Mouse (Mus musculus): Measurements from ENCODE around the gene 2410131K14Rik. TPM values are rescaled to one million over a fixed set of nuclear protein-coding genes. Genes with fewer than 3 reads are reported as not detected.

2410131K14Rik gene
- polyA plus RNA-seq, 1 experiment: 3.8 TPM

DNA sequence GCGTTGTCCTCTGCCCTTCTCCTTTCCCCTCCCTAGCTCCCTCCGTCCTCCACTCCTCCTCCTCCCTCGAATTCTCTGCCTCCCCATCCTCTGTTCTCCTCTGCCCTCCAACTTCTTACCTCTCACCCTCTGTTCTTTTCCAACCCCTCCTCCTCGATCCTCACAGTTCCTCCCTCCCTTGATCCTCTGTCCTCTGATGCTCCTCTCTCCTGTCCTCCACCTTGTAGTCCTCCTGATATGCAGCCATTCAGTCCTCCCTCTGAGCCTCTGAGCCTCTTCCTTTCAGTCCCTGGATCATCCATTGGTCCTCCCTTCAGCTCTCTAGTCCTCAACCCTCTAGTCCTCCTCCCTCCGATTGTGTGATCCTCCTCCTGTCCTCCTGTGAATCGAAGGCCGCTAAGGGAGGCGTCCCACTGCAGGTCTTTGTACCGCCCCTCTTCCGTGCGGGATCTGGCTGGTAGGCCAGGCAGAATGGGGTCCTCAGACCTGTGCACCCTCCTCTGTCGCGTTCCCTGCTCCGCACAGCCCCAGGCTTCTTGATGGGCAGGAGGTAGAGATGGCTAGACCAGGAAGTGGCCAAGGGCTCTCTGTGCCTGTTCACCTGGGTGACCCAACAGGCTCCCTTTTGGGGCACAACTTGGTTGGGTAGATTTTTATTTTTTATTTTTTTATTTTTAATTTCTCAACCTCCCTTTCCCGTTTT lies 730 bp downstream of the 2410131K14Rik start:
- Histone ChIP-seq H3K36me3 (ENCODE audit: control insufficient read depth, insufficient read depth, low read length) (no peaks in the 10 kb centered on the region), H3K4me3 (ENCODE audit: low read depth, low read length) (peak overlapping the region; percentile 84), H3K27ac (ENCODE audit: insufficient read depth, low read depth, low read length) (peak overlapping the region; percentile 29; the same call in 1 of the 2 replicates), H3K4me1 (ENCODE audit: control insufficient read depth, insufficient read depth, insufficient read length, low read length) (peaks cover 2% of the 10 kb centered on the region), H3K27me3 (ENCODE audit: control insufficient read depth, insufficient read depth, low read length) (no peaks in the 10 kb centered on the region)
- TF ChIP-seq POLR2A (IDR thresholded peaks at IDR 0.05; ENCODE audit: low read depth, low read length) (no peak), CTCF (IDR thresholded peaks at IDR 0.05; ENCODE audit: extremely low read depth, insufficient read length, insufficient replicate concordance, low read depth, low read length) (no peak)
- WGBS: 2% methylated on average over 15 of the region's 15 CpGs

DNA sequence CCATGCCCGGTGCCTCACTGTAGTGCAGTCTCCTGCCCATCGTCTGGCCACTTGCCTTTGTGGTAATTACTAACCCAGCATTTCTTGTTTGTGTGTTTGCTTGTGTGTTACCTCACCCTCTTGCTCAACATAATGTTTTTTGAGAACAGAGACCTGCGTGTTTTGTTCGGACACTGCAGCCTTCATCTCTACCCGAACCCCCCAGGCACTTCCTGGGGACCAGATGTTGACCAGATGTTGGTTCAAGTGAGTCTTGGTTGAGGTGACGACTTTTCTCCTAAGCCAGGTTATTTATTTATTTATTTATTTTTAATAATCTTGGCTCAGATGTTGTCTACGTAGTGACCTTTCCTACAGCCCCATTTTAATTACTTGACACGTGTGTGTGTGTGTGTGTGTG lies 2.4 kb downstream of the 2410131K14Rik start:
- WGBS: 86% methylated on average over 8 of the region's 8 CpGs

DNA sequence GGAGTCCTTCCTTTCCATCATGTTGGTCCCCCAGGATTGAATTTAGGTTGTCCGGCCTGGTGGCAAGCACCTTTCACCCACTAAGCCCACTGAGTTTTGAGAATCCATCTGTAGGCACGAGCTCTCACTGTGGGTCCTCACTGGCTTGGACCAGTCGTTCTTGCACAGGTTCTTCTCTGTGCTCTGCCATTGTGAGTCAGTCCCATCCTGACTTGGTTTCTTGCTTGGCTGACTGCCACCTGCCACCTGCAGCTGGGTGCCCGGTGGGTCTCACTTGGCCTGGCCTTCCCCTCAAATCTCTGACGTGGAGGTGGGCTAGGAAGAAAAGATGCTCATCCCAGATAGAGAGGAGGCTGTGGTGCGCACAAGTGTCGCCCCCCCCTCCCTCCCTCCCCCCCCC lies 6.0 kb downstream of the 2410131K14Rik start:
- Histone ChIP-seq H3K36me3 (ENCODE audit: control insufficient read depth, insufficient read depth, low read length) (no peaks in the 10 kb centered on the region), H3K27ac (ENCODE audit: insufficient read depth, low read depth, low read length) (no peak overlapping the region), H3K4me3 (ENCODE audit: low read depth, low read length) (no peak overlapping the region), H3K4me1 (ENCODE audit: control insufficient read depth, insufficient read depth, insufficient read length, low read length) (0 out of 2 replicates have a peak, but pooled peaks cover under 1% of the 10 kb centered on the region), H3K27me3 (ENCODE audit: control insufficient read depth, insufficient read depth, low read length) (no peaks in the 10 kb centered on the region)
- TF ChIP-seq CTCF (IDR thresholded peaks at IDR 0.05; ENCODE audit: extremely low read depth, insufficient read length, insufficient replicate concordance, low read depth, low read length): no peak
- TF ChIP-seq POLR2A (IDR thresholded peaks at IDR 0.05; ENCODE audit: low read depth, low read length): no peak
- WGBS: 82% methylated on average over 7 of the region's 7 CpGs

More for the DNA sequence above, 2.4 kb downstream of the 2410131K14Rik start:
- H3K4me1 ChIP-seq (ENCODE audit: control insufficient read depth, insufficient read depth, insufficient read length, low read length): peaks cover 2% of the 10 kb centered on the region
- no peaks in the 10 kb centered on the region for H3K36me3 ChIP-seq (ENCODE audit: control insufficient read depth, insufficient read depth, low read length)
- no peak overlapping the region for H3K4me3 ChIP-seq (ENCODE audit: low read depth, low read length)
- H3K27me3 ChIP-seq (ENCODE audit: control insufficient read depth, insufficient read depth, low read length): no peaks in the 10 kb centered on the region
- no peak overlapping the region for H3K27ac ChIP-seq (ENCODE audit: insufficient read depth, low read depth, low read length)
- TF ChIP-seq CTCF (IDR thresholded peaks at IDR 0.05; ENCODE audit: extremely low read depth, insufficient read length, insufficient replicate concordance, low read depth, low read length) (no peak), POLR2A (IDR thresholded peaks at IDR 0.05; ENCODE audit: low read depth, low read length) (no peak)

DNA sequence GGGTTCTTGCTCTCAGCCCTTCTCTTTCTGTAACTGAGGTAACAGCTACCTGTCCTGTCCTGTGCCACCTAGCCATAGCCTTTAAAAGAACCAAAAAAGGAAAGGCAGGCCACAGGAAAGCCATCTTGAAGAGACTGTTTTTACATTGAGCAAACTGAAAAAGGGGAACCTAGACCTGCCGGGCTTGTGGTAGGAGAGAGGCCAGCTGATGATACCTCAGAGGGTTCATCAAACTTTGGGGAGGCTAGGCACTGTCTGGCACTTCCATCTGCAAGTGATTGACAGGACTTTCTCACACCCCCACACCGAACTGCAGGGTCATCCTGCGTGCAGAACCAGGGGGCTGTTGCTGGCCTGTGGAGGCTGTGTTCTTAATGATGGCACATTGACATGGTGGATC lies 8.5 kb downstream of the 2410131K14Rik start:
- no peaks in the 10 kb centered on the region for H3K27me3 ChIP-seq (ENCODE audit: control insufficient read depth, insufficient read depth, low read length)
- H3K36me3 ChIP-seq (ENCODE audit: control insufficient read depth, insufficient read depth, low read length): peaks cover 13% of the 10 kb centered on the region
- no peak overlapping the region for H3K4me3 ChIP-seq (ENCODE audit: low read depth, low read length)
- H3K27ac ChIP-seq (ENCODE audit: insufficient read depth, low read depth, low read length): no peak overlapping the region
- H3K4me1 ChIP-seq (ENCODE audit: control insufficient read depth, insufficient read depth, insufficient read length, low read length): no peaks in the 10 kb centered on the region
- TF ChIP-seq POLR2A (IDR thresholded peaks at IDR 0.05; ENCODE audit: low read depth, low read length) (no peak), CTCF (IDR thresholded peaks at IDR 0.05; ENCODE audit: extremely low read depth, insufficient read length, insufficient replicate concordance, low read depth, low read length) (no peak)
- WGBS: 85% methylated on average over 3 of the region's 3 CpGs

DNA sequence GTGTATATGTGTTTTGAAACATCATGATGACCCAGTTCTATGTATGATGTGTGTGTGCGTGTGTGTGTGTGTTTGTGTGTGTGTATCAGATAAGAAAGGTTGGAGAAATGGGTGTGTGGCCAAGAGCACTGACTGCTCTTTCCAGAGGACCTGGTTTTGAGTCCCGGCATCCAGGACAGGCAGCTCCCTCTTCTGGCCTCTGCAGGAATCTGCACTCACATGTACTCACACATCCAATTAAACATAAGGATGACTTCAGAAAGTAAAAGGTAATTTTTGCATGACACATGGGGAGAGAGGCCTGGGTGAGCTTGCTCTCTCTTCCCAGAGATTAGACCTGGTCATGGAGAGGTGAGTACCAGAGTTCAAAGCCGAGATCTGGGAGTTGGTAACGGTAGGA lies 12.0 kb downstream of the 2410131K14Rik start:
- TF ChIP-seq CTCF (IDR thresholded peaks at IDR 0.05; ENCODE audit: extremely low read depth, insufficient read length, insufficient replicate concordance, low read depth, low read length) (no peak), POLR2A (IDR thresholded peaks at IDR 0.05; ENCODE audit: low read depth, low read length) (no peak)
- 98% methylated on average over 4 of the region's 4 CpGs for WGBS
- no peak overlapping the region for H3K4me3 ChIP-seq (ENCODE audit: low read depth, low read length)

DNA sequence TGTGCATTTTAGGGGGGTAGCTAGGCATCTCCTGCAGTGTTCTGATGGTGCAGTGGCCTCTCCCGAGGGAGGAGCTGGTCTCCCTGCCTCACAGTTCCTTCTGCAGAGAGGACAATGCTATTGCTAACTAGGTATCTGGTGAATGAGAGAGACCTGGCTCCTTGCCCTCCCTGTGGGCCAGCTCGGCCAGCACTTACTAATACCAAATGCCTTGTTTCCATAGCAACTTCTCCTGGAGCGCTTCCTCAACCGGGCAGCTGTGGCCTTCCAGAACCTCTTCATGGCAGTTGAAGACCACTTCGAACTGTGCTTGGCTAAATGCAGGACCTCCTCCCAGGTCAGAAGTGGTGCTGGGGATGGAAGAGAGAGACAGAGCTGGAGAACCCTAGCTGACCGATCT lies 14.1 kb downstream of the 2410131K14Rik start:
- WGBS: 75% methylated on average over 6 of the region's 6 CpGs
- H3K27me3 ChIP-seq (ENCODE audit: control insufficient read depth, insufficient read depth, low read length): no peaks in the 10 kb centered on the region
- no peak for TF ChIP-seq CTCF (IDR thresholded peaks at IDR 0.05; ENCODE audit: extremely low read depth, insufficient read length, insufficient replicate concordance, low read depth, low read length)
- no peak for TF ChIP-seq POLR2A (IDR thresholded peaks at IDR 0.05; ENCODE audit: low read depth, low read length)
- no peaks in the 10 kb centered on the region for H3K4me1 ChIP-seq (ENCODE audit: control insufficient read depth, insufficient read depth, insufficient read length, low read length)
- peaks cover 46% of the 10 kb centered on the region for H3K36me3 ChIP-seq (ENCODE audit: control insufficient read depth, insufficient read depth, low read length)
- H3K4me3 ChIP-seq (ENCODE audit: low read depth, low read length): no peak overlapping the region
- H3K27ac ChIP-seq (ENCODE audit: insufficient read depth, low read depth, low read length): no peak overlapping the region

More for the DNA sequence above, 12.0 kb downstream of the 2410131K14Rik start:
- H3K27ac ChIP-seq (ENCODE audit: insufficient read depth, low read depth, low read length): no peak overlapping the region
- H3K27me3 ChIP-seq (ENCODE audit: control insufficient read depth, insufficient read depth, low read length): no peaks in the 10 kb centered on the region
- no peaks in the 10 kb centered on the region for H3K4me1 ChIP-seq (ENCODE audit: control insufficient read depth, insufficient read depth, insufficient read length, low read length)
- H3K36me3 ChIP-seq (ENCODE audit: control insufficient read depth, insufficient read depth, low read length): peaks cover 41% of the 10 kb centered on the region

DNA sequence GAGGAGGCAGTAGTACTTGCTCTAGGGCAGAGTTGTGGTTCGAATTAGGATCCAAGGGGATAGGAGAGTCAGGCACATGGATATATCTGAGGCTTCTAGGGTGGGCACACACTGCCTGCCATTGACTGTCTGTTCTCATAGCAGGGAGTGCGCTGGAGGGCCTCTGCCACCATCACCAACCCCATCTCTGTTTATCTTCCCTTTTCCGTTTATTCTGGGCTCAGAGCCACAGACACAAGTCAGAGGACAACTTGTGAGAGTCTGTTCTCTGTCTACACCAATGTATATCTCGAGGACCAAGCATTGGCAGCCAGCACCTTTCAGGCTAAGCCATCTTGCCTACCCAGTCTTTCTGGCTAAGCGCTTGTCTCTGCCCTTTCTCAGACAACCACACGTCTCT lies 14.6 kb downstream of the 2410131K14Rik start:
- no peak for TF ChIP-seq CTCF (IDR thresholded peaks at IDR 0.05; ENCODE audit: extremely low read depth, insufficient read length, insufficient replicate concordance, low read depth, low read length)
- TF ChIP-seq POLR2A (IDR thresholded peaks at IDR 0.05; ENCODE audit: low read depth, low read length): no peak
- 76% methylated on average over 6 of the region's 6 CpGs for WGBS
- Histone ChIP-seq H3K27ac (ENCODE audit: insufficient read depth, low read depth, low read length) (no peak overlapping the region), H3K36me3 (ENCODE audit: control insufficient read depth, insufficient read depth, low read length) (peaks cover 46% of the 10 kb centered on the region), H3K27me3 (ENCODE audit: control insufficient read depth, insufficient read depth, low read length) (no peaks in the 10 kb centered on the region), H3K4me1 (ENCODE audit: control insufficient read depth, insufficient read depth, insufficient read length, low read length) (no peaks in the 10 kb centered on the region), H3K4me3 (ENCODE audit: low read depth, low read length) (no peak overlapping the region)

All from small intestine, adult 2 months (tissue).